Mouse (Mus musculus) retina, postnatal 1 day (tissue): ENCODE measurements at regions not wholly inside any gene's neighbourhood (a gene's known extent, or its start where the extent isn't known, plus 50 kb on each side); places are given as distances from the start of the nearest gene placed in this dataset.

Experiments
- DNase-seq: peaks from one replicate; pipeline ENCODE4 v3.0.0-alpha.2; 2012

DNA sequence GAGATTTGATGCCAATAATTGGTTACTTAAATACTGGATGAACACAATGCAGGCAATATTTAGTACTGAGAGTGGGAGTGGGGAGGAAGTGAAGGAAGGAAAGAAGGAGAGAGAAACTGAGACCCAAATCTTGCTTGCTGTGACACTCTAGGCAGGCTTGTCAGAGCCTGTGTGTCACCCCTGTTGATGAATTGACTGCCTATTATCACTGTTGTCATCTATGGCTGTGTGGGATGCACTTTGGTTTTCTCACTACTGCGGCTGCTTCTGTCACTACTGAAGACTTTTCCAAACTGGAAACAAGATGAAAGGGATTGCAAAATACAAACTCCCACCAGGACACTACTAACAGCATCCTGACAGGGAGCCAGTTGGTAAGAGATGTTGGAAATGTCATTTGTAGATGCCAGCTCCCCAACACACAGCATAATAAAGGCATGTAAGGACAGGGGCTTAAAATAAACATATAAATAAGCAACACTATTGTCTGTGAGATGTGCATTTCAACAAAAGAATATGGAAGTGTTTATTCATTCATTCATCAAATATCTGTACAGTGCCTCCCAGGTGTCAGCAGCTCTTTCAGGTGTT is 207.0 kb upstream of the Ufl1 start:
- DNase-seq: no peak

DNA sequence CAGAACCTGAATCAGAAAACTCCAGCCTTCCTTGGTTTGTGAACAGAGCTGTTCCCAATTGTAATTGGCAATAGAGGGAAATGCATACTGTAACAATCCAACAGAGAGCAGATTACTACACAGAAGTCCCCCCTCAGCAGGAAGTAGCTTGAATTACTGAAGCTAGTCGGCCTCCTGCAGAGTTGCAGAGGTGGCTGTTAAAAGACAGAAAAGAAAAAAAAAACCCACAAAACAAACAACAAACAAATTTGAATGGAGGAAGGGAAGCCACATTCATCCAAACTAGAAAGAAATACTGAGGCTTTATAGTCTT is 202.0 kb upstream of the Ufl1 start:
- DNase-seq: no peak

DNA sequence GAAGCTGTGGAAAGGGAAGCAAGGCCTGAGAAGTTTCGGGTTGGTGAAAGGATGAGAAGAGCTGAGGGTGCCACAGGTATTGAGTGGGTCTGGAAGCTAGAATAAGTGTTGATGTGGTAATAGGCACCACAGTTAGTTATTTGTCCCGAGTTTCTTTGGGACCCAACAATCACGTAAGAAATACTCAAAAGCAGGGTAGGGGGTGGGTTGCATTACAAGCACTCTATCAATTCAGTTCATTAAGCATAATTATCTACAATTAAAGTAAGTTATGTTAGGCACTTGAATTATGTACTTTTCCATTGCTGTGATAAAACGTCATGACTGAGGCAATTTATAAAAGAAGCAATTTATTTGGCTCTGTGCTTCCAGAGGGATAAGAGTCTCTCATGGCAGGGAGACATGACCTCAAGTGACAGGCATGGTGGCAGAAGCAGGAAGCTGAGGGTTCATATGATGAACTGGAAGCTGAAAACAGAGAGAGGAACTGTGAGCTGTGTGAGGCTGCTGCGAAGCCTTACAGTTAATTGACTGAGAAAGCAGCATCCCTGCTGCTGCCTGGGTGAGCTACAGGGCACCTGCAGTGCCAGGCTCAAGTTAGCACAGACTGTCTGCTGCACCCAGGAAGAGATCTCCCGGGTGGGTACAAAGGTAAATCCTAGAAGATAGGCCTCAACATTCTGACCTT is 201.5 kb upstream of the Ufl1 start:
- DNase-seq: peak; percentile 10

DNA sequence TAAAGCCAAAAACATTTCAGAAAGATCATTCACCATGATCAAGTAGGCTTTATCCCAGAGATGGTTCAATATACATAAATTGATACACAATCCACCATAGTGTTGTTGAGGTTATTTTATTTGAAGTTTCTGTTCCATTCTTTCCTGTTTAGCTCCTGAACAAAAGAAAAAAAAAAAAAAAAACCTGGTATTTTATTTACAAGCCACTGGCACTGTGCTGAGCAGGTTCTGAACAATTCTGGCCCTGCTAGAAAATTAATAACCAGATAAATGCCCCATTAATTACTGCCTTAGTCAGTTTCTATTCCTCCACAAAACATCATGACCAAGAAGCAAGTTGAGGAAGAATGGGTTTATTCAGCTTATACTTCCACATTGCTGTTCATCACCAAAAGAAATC is 191.4 kb upstream of the Ufl1 start:
- no peak for DNase-seq

DNA sequence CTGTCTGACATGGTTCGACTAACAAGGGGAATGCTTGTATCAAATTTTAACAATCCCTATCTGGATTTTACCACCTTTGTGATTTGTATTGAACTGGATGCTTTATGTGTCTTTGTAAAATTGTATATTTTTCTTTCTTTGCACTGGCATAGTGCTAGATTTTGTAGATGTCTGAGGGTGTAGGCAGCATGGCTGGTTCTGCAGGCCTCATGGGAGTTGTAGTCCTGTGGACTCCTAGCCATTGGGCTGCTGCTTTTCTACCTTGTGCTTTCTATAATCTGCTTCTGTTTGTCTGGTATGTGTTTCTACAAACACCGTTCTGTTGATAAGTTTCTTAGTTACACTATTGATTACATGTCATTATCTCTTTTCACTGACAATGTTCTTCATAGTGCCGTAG is 184.9 kb upstream of the Ufl1 start:
- DNase-seq: no peak

DNA sequence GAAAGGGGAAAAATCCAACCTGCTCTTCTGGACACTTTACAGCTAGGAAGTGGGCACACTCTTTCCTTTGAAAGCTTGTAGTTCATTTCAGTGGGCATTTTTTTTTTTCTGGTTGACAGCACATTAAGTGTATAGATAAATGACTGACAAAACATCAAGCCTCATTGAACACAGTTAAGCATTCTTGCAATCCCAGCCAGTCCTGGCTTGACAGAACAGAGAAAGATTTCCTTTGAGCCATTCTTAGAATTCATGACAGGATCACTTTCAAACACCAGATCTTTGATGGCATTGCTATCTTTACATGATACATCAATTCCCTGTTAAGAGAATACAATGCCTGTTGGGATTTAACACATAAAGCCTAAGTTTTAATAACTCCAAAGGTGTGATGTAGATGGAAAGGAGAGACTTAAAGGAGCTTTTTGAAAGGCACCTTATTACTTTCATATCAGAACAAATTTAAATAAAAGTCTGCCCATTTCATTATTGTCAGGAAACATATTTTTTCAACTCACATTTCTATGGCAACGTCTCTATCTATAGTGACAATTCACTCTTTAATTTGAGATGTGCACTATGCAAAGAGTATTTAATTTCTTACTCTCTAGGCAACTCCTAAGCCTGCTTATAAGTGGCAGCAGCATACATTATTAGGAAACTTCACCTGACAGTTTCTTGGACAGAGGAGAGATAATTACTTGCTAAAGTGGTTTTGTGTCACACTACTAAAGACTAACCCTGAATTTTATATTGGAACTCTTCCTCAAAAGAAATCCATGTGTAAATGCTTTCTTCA is 183.4 kb upstream of the Ufl1 start:
- no peak for DNase-seq

DNA sequence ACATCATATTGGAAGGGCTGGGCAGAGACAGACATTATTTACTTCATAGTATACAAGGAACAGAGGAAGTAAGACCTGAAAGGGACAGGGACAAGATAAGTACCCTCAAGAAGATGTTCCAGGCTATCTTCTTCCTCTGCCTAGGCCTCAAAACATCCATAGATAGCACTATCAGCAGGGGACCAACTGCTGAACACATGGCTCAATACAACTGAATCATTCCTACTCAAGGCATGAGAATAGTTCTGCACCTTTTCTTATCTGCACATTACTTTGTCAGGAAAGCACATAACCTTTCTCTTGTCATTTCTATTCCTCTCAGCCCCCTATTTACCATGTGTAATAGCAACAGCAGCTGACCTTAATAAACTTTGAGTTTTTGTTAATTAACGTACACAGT is 182.4 kb upstream of the Ufl1 start:
- no peak for DNase-seq

DNA sequence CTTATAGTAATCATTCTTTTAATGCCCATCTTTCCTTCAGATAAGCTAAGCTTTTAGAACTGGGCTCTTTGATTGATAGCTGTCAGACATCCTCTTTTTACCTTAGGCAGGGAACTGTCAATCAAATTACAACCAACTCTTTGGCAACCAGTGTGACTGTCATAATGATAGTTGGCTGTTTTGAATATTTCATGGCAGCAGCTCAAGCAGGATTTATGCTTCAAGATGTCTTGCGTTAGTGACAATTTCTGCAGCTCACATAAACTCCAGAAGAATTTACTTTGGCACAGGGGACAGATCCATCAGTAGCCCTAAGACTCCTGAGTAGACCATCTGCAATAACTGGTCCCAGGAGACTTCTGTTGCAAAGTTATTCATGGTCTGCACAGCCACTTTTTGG is 178.5 kb upstream of the Ufl1 start:
- no peak for DNase-seq

DNA sequence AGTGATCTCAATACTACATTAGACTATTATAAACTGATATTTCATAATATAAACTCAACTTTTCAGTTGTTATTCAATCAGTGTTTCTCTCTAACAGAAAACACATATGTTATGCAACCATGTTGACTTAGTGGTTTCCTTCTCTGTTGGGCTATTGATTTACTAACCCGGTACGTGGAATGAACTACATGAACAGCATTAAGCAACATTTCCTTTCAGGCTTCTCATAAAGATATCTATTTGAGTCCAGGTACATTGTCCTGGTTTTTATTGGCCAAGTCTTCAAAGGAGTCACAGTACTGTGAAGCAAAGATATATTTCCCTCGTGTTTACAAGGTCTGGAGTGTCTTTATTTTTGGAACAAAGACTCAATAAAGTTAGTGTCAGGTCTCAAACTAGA is 173.1 kb upstream of the Ufl1 start:
- DNase-seq: no peak

DNA sequence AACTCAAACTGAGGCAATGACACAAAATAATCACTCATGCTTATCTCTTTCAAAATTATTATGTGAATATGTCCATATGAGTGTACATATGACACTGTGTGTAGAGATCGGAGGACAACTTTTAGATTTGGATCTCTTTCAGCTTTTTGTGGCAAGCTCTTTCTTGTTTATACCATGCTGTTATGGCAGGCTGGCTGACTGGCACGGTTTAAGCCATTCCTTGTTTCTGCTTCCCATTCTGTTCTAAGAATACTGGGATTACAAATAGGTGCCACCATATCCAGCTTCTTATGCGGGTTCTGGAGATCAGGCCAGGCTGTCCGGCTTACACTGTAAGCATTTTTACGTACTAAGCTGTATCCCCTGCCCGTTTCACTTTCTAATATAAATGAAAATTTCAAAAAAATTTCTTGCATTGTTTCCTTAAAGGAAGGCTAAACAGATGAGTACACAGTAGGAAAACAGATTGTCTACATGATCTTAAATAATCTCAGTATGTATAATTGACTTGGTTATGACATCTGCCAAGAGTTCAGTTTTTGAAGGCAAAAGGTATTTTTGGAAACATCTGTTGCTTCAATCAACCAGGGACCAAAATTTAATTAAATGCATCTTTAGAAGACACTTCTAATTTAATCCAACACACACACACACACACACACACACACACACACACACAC is 171.6 kb upstream of the Ufl1 start:
- DNase-seq: no peak

DNA sequence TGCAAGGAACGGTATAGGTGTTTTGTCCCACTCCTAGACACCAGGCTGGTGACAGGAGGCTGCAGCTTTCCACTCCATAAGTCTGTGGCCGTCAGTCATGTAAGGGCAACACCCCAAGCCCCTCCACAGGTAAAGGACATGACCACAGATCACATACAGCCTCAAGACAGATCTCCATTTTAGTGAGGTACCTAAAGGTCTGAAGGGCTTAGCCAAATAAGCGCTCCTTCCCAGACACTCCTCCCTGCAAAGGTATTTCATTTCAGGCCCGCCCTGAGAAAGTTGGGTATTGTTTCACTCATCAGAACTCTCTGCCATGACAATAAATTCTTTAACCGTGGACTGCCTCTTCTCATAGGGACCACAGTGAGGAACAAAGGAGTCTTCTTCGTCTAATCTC is 170.2 kb upstream of the Ufl1 start:
- no peak for DNase-seq

DNA sequence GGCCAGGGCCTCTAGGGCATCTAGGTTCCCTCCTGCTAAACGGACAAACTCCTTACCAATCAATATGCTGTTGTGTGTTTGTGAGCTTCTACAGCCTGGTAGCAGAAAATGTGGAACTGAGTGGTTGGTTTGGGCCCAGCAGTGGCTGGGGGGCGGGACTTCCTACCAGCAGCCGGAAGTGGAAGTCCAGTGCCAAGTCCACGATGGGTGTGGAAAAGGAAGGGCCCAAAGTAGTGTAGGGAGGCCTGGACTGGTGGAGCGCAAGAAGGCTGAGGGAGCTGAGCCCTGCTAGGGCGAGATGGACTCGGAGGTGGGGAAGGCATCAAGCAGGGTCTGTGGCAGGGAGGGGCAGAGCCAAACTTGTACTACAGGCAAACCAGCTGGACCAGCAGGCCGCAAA is 150.6 kb upstream of the Ufl1 start:
- DNase-seq: no peak

DNA sequence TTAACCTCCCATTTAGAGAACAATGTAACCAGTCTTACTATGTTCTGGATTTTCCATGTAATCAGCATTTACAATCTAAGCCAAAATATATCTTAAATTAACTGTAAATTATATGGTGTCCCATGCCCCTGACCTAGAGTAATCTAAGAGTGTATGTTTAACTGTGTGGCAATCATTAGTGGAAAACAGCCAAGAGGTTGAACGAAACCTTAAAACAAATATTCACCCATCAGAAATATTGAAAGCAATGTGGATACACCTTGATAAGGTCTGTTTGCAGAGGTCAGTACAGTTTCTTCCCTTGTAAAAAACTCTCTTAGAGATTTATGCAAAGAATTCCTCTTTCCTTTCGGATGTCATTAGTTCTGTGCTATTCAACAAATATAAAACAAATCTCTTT is 134.7 kb upstream of the Ufl1 start:
- no peak for DNase-seq

DNA sequence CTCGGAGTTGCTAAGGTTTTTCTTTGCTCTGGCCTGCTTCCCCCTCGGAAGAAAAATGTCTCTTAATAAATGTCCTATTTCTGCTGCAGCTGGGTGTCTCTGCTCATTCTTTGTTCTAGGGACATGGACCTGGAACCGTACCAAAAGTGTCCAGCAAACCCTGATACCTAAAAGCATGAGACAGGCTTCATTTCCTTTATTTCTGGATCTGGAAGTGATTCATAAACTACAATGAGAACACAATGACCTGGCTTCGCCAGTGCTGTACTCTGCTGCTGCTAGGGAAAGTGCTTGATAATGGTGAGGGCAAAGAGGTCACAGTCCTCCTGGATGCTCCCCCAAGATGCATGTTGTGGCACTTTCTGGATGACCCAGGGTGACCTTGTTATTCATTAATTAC is 128.8 kb upstream of the Ufl1 start:
- DNase-seq: no peak

DNA sequence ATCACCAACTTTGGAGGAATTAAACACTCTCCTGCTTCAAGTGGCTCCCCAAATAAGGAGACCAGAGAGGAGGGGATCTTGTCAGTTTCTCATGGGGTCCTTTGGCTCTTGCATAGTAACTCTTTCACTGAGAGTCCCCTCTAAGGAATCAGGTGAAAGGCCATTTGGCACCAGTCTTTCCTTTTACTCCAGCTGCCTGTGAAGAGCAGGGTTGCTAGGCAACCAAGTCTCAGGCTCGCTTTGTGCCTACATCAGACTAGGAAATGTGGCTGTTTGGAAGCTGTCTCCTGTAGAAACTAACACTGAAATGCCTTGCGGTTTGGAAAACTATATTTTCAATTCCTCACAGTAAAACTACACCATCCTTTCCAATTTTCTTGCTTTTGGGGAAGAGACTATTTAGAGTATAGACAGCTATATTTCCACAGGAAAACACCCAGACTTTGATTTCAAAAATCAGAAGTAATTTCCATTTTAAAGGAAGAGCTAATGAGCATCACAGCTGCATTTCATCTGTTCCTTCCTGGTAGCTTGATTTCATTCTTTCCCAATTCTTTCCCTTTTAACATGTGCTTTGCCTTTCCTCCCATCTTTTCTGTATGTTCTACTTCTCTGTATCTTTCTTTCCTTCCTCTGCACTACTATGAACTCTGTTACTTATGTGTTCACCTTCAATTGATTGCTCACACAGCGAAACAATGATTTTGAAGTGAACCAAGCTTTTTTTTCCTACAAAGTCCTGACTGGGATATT is 127.3 kb upstream of the Ufl1 start:
- peak; percentile 70 for DNase-seq

DNA sequence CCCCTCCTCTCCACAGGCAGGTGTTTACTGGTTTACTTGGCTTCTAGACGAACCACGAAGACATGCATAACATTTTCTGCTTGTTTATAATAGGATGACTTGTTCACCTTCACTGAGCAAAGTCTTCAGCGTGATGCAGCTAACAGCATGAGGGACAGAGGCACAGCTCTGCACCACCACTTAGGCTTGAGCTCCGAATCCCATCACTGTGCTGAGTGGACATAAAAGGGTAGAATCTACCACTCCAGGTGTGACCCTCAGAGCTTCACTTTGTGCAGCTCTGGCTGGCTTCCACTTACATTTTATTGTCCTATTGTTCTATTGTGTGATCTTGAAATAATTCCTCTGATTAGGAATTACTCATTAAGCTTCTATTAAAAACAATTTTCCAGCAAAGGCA is 126.2 kb upstream of the Ufl1 start:
- DNase-seq: no peak

DNA sequence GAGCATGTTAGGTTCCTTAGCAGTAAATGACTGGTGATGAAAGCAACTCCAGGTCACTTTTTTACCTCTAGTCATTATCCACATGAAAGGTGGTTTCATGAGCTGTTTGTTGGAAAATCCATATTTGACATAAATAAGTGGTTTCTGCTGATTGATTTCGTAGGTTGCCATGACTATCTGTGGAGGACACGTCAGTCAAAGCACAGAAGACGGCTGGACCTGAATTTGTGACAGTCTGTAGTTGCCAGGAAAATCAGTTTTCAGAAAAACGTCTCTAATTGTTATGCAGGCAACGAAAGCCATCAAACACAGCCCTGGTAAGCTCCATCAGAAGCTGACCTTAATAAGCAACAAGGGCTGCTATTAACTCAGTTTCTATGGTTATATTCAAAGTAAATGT is 107.9 kb upstream of the Ufl1 start:
- DNase-seq: no peak

DNA sequence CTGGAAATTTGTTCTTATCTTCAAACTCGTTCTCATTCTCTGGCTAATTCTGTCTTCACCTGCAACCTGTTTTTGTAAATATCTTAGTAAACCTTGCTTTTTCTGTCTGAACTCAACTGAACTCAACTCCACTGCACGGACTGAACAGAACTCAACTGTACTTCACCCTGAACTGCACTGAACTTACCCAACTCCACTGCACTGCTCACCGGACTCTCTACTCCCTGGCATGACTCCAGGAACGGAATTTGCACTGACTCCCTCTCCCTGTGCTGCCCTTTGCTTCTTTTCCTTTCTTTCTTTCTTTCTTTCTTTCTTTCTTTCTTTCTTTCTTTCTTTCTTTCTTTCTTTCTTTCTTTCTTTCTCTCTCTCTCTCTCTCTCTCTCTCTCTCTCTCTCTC is 90.4 kb upstream of the Ufl1 start:
- DNase-seq: no peak

DNA sequence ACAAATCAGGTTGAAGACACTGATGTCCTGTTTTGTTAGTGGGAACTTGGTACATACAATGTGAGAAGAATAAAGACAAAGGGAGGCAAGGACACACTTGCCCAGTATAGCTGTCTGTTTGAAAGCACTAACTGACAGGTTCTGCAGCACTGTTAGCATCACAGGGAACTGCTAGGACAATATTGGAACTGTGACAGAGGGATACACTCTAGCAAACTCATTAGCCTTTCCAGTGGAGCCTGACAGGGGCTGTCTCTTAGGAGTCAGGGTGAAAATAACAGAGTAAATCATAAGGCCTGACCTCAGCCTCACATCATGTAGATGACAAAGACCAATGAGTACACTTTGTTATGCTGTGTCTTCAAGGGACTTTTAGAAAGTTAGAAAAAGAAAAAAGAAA is 82.8 kb upstream of the Ufl1 start:
- DNase-seq: no peak

DNA sequence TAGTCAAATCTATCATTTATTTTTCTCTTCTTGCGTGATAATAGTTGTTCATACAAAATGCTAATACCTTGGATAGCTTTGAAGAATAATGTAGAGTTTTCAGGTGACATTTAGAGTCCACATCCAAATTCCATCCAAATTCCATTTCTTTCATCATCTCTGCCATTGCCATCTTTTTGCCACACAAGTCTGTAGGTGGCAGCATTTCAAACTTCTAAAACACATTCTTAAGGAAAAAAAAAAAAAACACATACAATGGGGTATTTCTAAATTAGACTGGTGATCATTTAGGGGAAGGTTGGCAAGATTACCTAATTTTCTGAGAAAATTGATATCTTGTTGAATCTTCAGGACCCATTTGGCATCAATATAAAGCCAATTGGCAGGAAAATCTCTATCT is 56.0 kb upstream of the Ufl1 start:
- no peak for DNase-seq
